Mouse (Mus musculus) myocyte (in vitro differentiated cells): ENCODE data around the gene Pdia6. TPM values are rescaled to one million over a fixed set of nuclear protein-coding genes. Genes with fewer than 3 reads are reported as not detected.

Experiments used
- H3K27me3 ChIP-seq: one replicate; pipeline ENCODE4 v1.6.1; 2011; ENCODE audit not compliant: control insufficient read depth, insufficient read depth, insufficient read length
- H3K36me3 ChIP-seq: one replicate; pipeline ENCODE4 v1.6.1; 2011; ENCODE audit not compliant: control insufficient read depth, insufficient read depth
- H3K4me2 ChIP-seq: one replicate; pipeline ENCODE4 v1.6.1; 2011; ENCODE audit warnings: low read depth, control low read depth
- H3K4me3 ChIP-seq: one replicate; pipeline ENCODE4 v1.5.1; 2011; ENCODE audit warnings: mild to moderate bottlenecking, control low read depth, moderate library complexity
- H3K79me2 ChIP-seq: one replicate; pipeline ENCODE4 v1.6.1; 2011; ENCODE audit not compliant: control insufficient read depth, insufficient read depth
- H3ac ChIP-seq: one replicate; pipeline ENCODE4 v1.6.1; 2011; ENCODE audit not compliant: control insufficient read depth, insufficient read length
- CEBPB ChIP-seq: IDR thresholded peaks from 2 replicates; pipeline ENCODE4 v1.6.1; 2011; ENCODE audit warnings: mild to moderate bottlenecking, moderate library complexity; ENCODE audit not compliant: poor library complexity, insufficient read depth, severe bottlenecking
- E2F4 ChIP-seq: IDR thresholded peaks from one replicate; pipeline ENCODE4 v1.6.1; 2011; ENCODE audit warnings: mild to moderate bottlenecking, control low read depth, moderate library complexity; ENCODE audit not compliant: insufficient read depth
- MAX ChIP-seq: IDR thresholded peaks from one replicate; pipeline ENCODE4 v1.6.1; 2011; ENCODE audit warnings: low read depth, mild to moderate bottlenecking, control low read depth
- MYOD1 ChIP-seq, 3 experiments: IDR thresholded peaks; one replicate each; pipeline ENCODE4 v1.6.1; 2011; ENCODE audit warnings: control low read depth in 2 of 3, low read depth in 2 of 3, mild to moderate bottlenecking in 2 of 3, moderate library complexity in 1 of 3; ENCODE audit not compliant: insufficient read length in 2 of 3, control insufficient read depth in 1 of 3
- MYOG ChIP-seq, 3 experiments: IDR thresholded peaks; one replicate each; pipeline ENCODE4 v1.6.1; 2011; ENCODE audit warnings: control low read depth in 2 of 3, low read depth in 2 of 3, mild to moderate bottlenecking in 2 of 3; ENCODE audit not compliant: insufficient read length in 2 of 3, control insufficient read depth in 1 of 3, insufficient read depth in 1 of 3
- POLR2A ChIP-seq: IDR thresholded peaks from one replicate; pipeline ENCODE4 v1.6.1; 2011; ENCODE audit warnings: low read depth, mild to moderate bottlenecking, control low read depth, moderate library complexity; ENCODE audit not compliant: insufficient read length
- POLR2AphosphoS2 ChIP-seq: IDR thresholded peaks from one replicate; pipeline ENCODE4 v1.6.1; 2011; ENCODE audit warnings: low read depth, control low read depth; ENCODE audit not compliant: insufficient read length
- REST ChIP-seq: IDR thresholded peaks from one replicate; pipeline ENCODE4 v1.6.1; 2011; ENCODE audit warnings: mild to moderate bottlenecking, control low read depth, moderate library complexity; ENCODE audit not compliant: insufficient read depth, insufficient read length
- SRF ChIP-seq: IDR thresholded peaks from one replicate; pipeline ENCODE4 v1.6.1; 2011; ENCODE audit warnings: low read depth; ENCODE audit not compliant: control insufficient read depth, insufficient read length
- TCF12 ChIP-seq: IDR thresholded peaks from one replicate; pipeline ENCODE4 v1.6.1; 2011; ENCODE audit warnings: mild to moderate bottlenecking, control low read depth; ENCODE audit not compliant: poor library complexity, insufficient read depth, severe bottlenecking
- TCF3 ChIP-seq: IDR thresholded peaks from one replicate; pipeline ENCODE4 v1.6.1; 2011; ENCODE audit warnings: low read depth, control low read depth; ENCODE audit not compliant: insufficient read length
- USF1 ChIP-seq: IDR thresholded peaks from one replicate; pipeline ENCODE4 v1.6.1; 2011; ENCODE audit warnings: low read depth, mild to moderate bottlenecking, control low read depth, moderate library complexity
- polyA plus RNA-seq: library from polyadenylated mRNA; unstranded; fragments of >200 nt; fragmentation: generic; extraction: Trizol; gene quantifications from one replicate; pipeline ENCODE4 v1.2.1, GENCODE M21; 2012; ENCODE audit warnings: missing spikeins

Gene Pdia6
- polyA plus RNA-seq, 1 experiment: 135 TPM

DNA sequence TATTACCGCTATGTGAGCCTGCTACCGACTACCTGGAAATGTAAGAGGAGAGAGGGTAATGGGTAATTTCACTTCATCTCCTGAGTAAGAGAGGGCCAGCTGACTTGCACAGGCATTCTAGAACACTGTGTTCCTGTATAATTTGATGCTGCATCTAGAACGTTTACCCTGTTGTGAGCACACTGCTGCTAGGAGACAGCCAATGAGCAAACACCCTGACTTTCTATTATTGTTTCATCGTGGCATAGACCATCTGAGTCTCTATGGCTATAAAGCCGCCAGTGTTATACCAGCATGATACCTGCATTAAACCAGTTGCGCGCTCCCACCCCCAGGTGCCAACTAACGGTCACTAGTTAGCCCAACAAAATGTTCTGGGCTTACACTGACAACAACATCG, 24.7 kb upstream of the Pdia6 start:
- Histone ChIP-seq H3K36me3 (no peaks in the 10 kb centered on the region), H3K79me2 (no peaks in the 10 kb centered on the region), H3ac (no peak overlapping the region), H3K4me3 (no peak overlapping the region), H3K27me3 (no peaks in the 10 kb centered on the region), H3K4me2 (no peak overlapping the region)
- no peak for TF ChIP-seq TCF3
- no peak for TF ChIP-seq E2F4
- TF ChIP-seq REST: no peak
- TF ChIP-seq MYOD1 (IDR thresholded peaks at IDR 0.05; ENCODE audit: control insufficient read depth in 1 of 3, insufficient read length in 2 of 3, low read depth in 2 of 3): no peak
- no peak for TF ChIP-seq USF1
- no peak for TF ChIP-seq MYOG (IDR thresholded peaks at IDR 0.05; ENCODE audit: control insufficient read depth in 1 of 3, insufficient read depth in 1 of 3, insufficient read length in 2 of 3, low read depth in 2 of 3)
- TF ChIP-seq TCF12: no peak
- TF ChIP-seq POLR2A: no peak
- TF ChIP-seq POLR2AphosphoS2: no peak
- no peak for TF ChIP-seq MAX
- TF ChIP-seq CEBPB: no peak
- TF ChIP-seq SRF: no peak

DNA sequence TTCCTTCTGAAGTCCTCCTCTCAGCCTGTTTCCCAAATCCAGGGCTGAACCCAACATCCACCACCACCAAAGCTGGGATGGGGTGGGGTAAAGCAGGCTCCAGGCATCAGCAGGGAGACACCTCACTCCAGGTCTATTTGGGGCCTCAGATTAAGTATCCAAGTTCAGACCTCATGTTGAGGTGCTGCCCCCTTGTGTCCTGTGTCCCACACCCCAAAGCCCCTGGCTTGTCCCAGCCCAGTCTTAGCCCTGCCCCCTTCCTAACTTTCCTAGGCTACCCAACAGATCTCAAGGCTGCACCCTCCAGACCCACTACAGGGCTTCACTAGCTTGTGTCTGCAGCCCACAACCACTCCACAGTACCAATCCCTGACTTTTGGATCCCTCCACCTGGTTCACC, 24.3 kb upstream of the Pdia6 start:
- no peaks in the 10 kb centered on the region for H3K36me3 ChIP-seq
- no peaks in the 10 kb centered on the region for H3K79me2 ChIP-seq
- TF ChIP-seq CEBPB (no peak), MYOD1 (IDR thresholded peaks at IDR 0.05; ENCODE audit: control insufficient read depth in 1 of 3, insufficient read length in 2 of 3, low read depth in 2 of 3) (no peak), POLR2AphosphoS2 (no peak), TCF12 (no peak), USF1 (no peak), REST (no peak), MYOG (IDR thresholded peaks at IDR 0.05; ENCODE audit: control insufficient read depth in 1 of 3, insufficient read depth in 1 of 3, insufficient read length in 2 of 3, low read depth in 2 of 3) (no peak), MAX (no peak), TCF3 (no peak)
- no peak overlapping the region for H3K4me3 ChIP-seq
- H3K27me3 ChIP-seq: no peaks in the 10 kb centered on the region
- no peak overlapping the region for H3K4me2 ChIP-seq
- H3ac ChIP-seq: no peak overlapping the region

DNA sequence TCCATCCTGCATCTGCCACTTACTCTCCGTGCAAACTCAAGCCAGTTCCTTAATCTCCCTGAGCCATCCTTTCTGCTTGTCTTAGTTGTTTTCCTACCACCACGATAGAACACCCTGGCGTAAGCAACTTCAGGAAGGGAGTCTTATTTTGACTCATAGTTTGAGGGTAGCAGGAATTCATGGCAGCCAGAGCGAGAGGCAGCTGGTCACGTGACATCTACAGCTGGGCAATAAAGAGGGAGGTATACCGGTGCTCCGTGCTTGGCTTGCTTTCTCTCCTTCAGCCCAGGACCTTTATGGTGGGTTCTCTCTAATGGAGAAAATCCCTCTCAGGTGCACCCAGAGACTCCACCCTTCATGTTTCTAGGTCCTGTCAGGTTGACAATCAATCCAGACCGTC, 15.4 kb upstream of the Pdia6 start:
- Histone ChIP-seq H3K4me2 (peak overlapping the region; percentile 20), H3K79me2 (no peaks in the 10 kb centered on the region), H3K4me3 (no peak overlapping the region), H3K36me3 (no peaks in the 10 kb centered on the region), H3K27me3 (no peaks in the 10 kb centered on the region), H3ac (no peak overlapping the region)
- TF ChIP-seq USF1: peak; percentile 81
- no peak for TF ChIP-seq POLR2AphosphoS2
- no peak for TF ChIP-seq TCF12
- TF ChIP-seq CEBPB: no peak

DNA sequence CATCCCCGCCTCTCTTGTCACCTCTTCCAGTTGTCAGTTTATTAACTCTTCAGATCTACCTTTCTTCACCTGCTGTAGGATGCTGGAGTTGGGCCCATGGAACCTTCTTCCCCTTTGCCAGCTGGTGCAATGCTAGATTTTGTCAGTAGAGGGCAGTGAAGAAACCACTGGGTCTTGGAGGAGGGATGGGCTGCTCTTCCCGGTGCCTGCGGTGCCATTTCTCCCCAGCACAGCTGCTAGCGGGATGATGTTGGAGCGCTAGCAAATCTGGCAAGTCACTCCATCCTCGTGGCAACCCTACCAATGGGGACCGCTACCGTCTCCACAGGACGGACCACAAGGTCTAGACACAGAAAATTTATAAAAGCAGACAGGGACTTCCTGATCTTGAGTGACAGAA, 13.3 kb upstream of the Pdia6 start:
- Histone ChIP-seq H3K4me3 (no peak overlapping the region), H3K36me3 (no peaks in the 10 kb centered on the region), H3K79me2 (no peaks in the 10 kb centered on the region), H3K4me2 (no peak overlapping the region), H3K27me3 (no peaks in the 10 kb centered on the region), H3ac (no peak overlapping the region)
- TF ChIP-seq TCF3 (no peak), USF1 (no peak), TCF12 (no peak), MAX (no peak), CEBPB (no peak), POLR2AphosphoS2 (no peak), REST (no peak)

DNA sequence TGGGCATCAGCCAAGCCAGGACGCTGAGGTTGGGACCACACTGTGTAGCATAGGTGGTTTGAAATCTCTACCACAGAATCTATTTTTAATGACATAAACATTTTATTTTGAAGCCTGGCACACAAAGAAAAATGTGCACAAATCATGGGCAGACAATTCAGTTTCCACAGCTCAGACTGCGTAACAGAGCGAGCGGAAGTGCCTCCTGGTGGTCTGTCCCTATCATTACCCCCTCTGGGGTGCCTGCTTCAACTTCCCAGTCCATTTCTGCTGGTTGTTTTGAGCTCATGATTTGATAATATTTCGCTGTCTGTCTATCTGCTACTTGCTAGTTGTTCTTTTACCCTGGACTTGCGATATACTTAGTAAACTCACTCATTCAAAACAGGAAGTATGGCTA, 10.7 kb upstream of the Pdia6 start:
- no peak overlapping the region for H3K4me2 ChIP-seq
- no peaks in the 10 kb centered on the region for H3K79me2 ChIP-seq
- H3K36me3 ChIP-seq: no peaks in the 10 kb centered on the region
- no peaks in the 10 kb centered on the region for H3K27me3 ChIP-seq
- no peak overlapping the region for H3ac ChIP-seq
- TF ChIP-seq POLR2A (no peak), USF1 (no peak), TCF12 (no peak)
- no peak overlapping the region for H3K4me3 ChIP-seq

DNA sequence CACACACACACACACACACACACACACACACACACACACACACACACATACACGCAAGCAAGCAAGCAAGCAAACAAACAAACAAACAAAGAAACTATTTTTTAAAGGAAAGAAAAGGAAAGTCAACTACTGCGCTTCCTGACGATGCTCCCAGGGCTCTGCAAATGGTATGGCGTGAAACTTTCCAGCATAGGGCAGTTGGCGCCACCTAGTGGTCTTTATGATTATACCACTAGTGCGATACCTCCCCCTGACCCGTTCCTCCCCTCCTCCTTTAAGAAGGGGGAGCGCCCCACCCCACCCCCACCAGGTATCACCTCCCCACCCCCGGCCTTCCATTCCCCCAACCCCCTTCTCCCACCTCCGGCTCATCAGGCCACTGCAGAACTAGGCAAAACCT, 9.4 kb upstream of the Pdia6 start:
- Histone ChIP-seq H3K4me3 (no peak overlapping the region), H3K27me3 (no peaks in the 10 kb centered on the region), H3ac (no peak overlapping the region), H3K79me2 (no peaks in the 10 kb centered on the region), H3K4me2 (peak overlapping the region; percentile 1), H3K36me3 (no peaks in the 10 kb centered on the region)
- TF ChIP-seq REST: no peak
- no peak for TF ChIP-seq MYOD1 (IDR thresholded peaks at IDR 0.05; ENCODE audit: control insufficient read depth in 1 of 3, insufficient read length in 2 of 3, low read depth in 2 of 3)
- no peak for TF ChIP-seq TCF3
- no peak for TF ChIP-seq E2F4
- TF ChIP-seq MAX: no peak
- no peak for TF ChIP-seq TCF12
- TF ChIP-seq POLR2AphosphoS2: no peak
- TF ChIP-seq MYOG (IDR thresholded peaks at IDR 0.05; ENCODE audit: control insufficient read depth in 1 of 3, insufficient read depth in 1 of 3, insufficient read length in 2 of 3, low read depth in 2 of 3): no peak
- no peak for TF ChIP-seq CEBPB
- TF ChIP-seq POLR2A: no peak
- TF ChIP-seq SRF: no peak
- TF ChIP-seq USF1: no peak
